Mouse (Mus musculus) G1E-ER4 (cell line): ENCODE results near the gene Kcnip2. TPM values are rescaled to one million over a fixed set of nuclear protein-coding genes. Genes with fewer than 3 reads are reported as not detected.

Experiments used
- GATA1 ChIP-seq: IDR thresholded peaks from one replicate; pipeline ENCODE4 v1.8.0; 2012; ENCODE audit warnings: low read length, inconsistent platforms
- polyA plus RNA-seq: library from polyadenylated mRNA; stranded (reverse); fragments of >175 nt; gene quantifications from 2 replicates; pipeline ENCODE4 v1.2.3, GENCODE M21; 2012

The Kcnip2 gene
- polyA plus RNA-seq, 1 experiment, result not detected

GRCm38 (mm10) chr19:45817816-45818490 is 2.1 kb upstream of the Kcnip2 start:
- no peak for TF ChIP-seq GATA1

- no peak for TF ChIP-seq GATA1
Observed at GRCm38 (mm10) chr19:45816727-45817126, 866 bp upstream of the Kcnip2 start.

GRCm38 (mm10) chr19:45815170-45815569 is 691 bp downstream of the Kcnip2 start:
- TF ChIP-seq GATA1, result no peak

GRCm38 (mm10) chr19:45813801-45814200 is 2.1 kb downstream of the Kcnip2 start:
- TF ChIP-seq GATA1, result no peak

GRCm38 (mm10) chr19:45813263-45813662 is 2.6 kb downstream of the Kcnip2 start:
- no peak for TF ChIP-seq GATA1

- TF ChIP-seq GATA1, result no peak
Observed at GRCm38 (mm10) chr19:45812673-45813252, 3.1 kb downstream of the Kcnip2 start.

GRCm38 (mm10) chr19:45812115-45812514 is 3.7 kb downstream of the Kcnip2 start:
- TF ChIP-seq GATA1, result no peak

GRCm38 (mm10) chr19:45811028-45811674 is 4.7 kb downstream of the Kcnip2 start:
- no peak for TF ChIP-seq GATA1

- TF ChIP-seq GATA1, result no peak
Observed at GRCm38 (mm10) chr19:45807732-45808131, 8.1 kb downstream of the Kcnip2 start.

GRCm38 (mm10) chr19:45804593-45805368 is 11.1 kb downstream of the Kcnip2 start:
- TF ChIP-seq GATA1, result no peak

- TF ChIP-seq GATA1, result no peak
Observed at GRCm38 (mm10) chr19:45803408-45803807, 12.5 kb downstream of the Kcnip2 start.

- TF ChIP-seq GATA1, result no peak
Observed at GRCm38 (mm10) chr19:45802702-45803101, 13.2 kb downstream of the Kcnip2 start.

GRCm38 (mm10) chr19:45796879-45797278 is 19.0 kb downstream of the Kcnip2 start:
- TF ChIP-seq GATA1, result no peak

- no peak for TF ChIP-seq GATA1
Observed at GRCm38 (mm10) chr19:45796061-45796556, 19.8 kb downstream of the Kcnip2 start.

- no peak for TF ChIP-seq GATA1
Observed at GRCm38 (mm10) chr19:45795406-45795944, 20.4 kb downstream of the Kcnip2 start.
